Mouse (Mus musculus): ENCODE data around the gene Rhoh.

GRCm38 (mm10) chr5:65901868-65902418, 40.9 kb downstream of the Rhoh start:
- TF ChIP-seq CTCF (IDR thresholded peaks at IDR 0.05; ENCODE audit: borderline replicate concordance, control insufficient read depth, extremely low read depth, insufficient read depth, low read length, poor library complexity) (no peak), POLR2A (IDR thresholded peaks at IDR 0.05; ENCODE audit: control insufficient read depth, extremely low read depth, insufficient read depth, low read length, poor library complexity) (no peak)
